9 mouse cellular contexts compared by ENCODE assay signal in genomic region chr1:75446656-75447055, GRCm38 (mm10). TPM values are rescaled to one million over a fixed set of nuclear protein-coding genes. Genes with fewer than 3 reads are reported as not detected.
DNase-seq lines count a peak whose midpoint lies in the region; ATAC-seq and TF ChIP-seq lines count a peak whose summit lies in the region.
"Had no signal": no experiment of that assay in that cellular context is flagged by ENCODE, and none has a peak within 500 bp of the region (broad histone marks: within the 10 kb centered on the region; RNA-seq: fewer than 3 reads in every experiment).

No protein-coding gene starts in this region.

- H3K4me3 ChIP-seq in lung, embryonic 14.5 days (ENCODE audit: low read depth, low read length), result no peak overlapping the region
- no peak overlapping the region for H3K4me3 ChIP-seq in lung, postnatal 0 days (ENCODE audit: low read depth, low read length)
- H3K4me3 ChIP-seq in liver, embryonic 11.5 days (ENCODE audit: low read depth, low read length), result peak overlapping the region; percentile 40

- no peak for TF ChIP-seq CTCF in lung, embryonic 14.5 days (IDR thresholded peaks at IDR 0.05; ENCODE audit: low read depth)
- no peak for TF ChIP-seq CTCF in lung, postnatal 0 days (IDR thresholded peaks at IDR 0.05)

- H3K36me3 ChIP-seq in lung, embryonic 14.5 days (ENCODE audit: insufficient read depth), result peaks cover 13% of the 10 kb centered on the region; the same call in 1 of the 2 replicates
- peaks cover 5% of the 10 kb centered on the region; the same call in 1 of the 2 replicates for H3K36me3 ChIP-seq in lung, postnatal 0 days (ENCODE audit: insufficient read depth, low read length)
- no peaks in the 10 kb centered on the region; the same call in 1 of the 2 replicates for H3K36me3 ChIP-seq in liver, embryonic 11.5 days (ENCODE audit: control insufficient read depth, insufficient read depth, low read length)

- no peak overlapping the region for H3K9ac ChIP-seq in lung, embryonic 14.5 days
- no peak overlapping the region for H3K9ac ChIP-seq in lung, postnatal 0 days (replicated peaks; ENCODE audit: low read depth)
- peak overlapping the region; percentile 46 for H3K9ac ChIP-seq in liver, embryonic 11.5 days (ENCODE audit: low read depth, low read length)

- WGBS in lung, embryonic 14.5 days, result 2% methylated on average over 20 of the region's 20 CpGs
- 6% methylated on average over 17 of the region's 20 CpGs for WGBS in lung, postnatal 0 days
- WGBS in liver, embryonic 11.5 days, result 2% methylated on average over 20 of the region's 20 CpGs

- no peaks in the 10 kb centered on the region for H3K9me3 ChIP-seq in lung, embryonic 14.5 days (ENCODE audit: low read depth, low read length)
- no peaks in the 10 kb centered on the region for H3K9me3 ChIP-seq in lung, postnatal 0 days (ENCODE audit: low read length)
- no peaks in the 10 kb centered on the region for H3K9me3 ChIP-seq in liver, embryonic 11.5 days (ENCODE audit: control insufficient read depth, low read length)

- TF ChIP-seq EP300 in lung, postnatal 0 days (IDR thresholded peaks at IDR 0.05), result no peak

- H3K27me3 ChIP-seq in lung, embryonic 14.5 days (ENCODE audit: insufficient read depth, low read length), result peaks cover 70% of the 10 kb centered on the region
- peaks cover 54% of the 10 kb centered on the region for H3K27me3 ChIP-seq in lung, postnatal 0 days (replicated peaks; ENCODE audit: insufficient read depth, low read length)
- peaks cover 52% of the 10 kb centered on the region for H3K27me3 ChIP-seq in liver, embryonic 11.5 days (replicated peaks; ENCODE audit: control insufficient read depth, insufficient read depth, low read length)

- H3K4me2 ChIP-seq in lung, embryonic 14.5 days, result peak overlapping the region; percentile 54
- H3K4me2 ChIP-seq in lung, postnatal 0 days (replicated peaks; ENCODE audit: low read depth, low read length), result no peak overlapping the region
- H3K4me2 ChIP-seq in liver, embryonic 11.5 days, result peak overlapping the region; percentile 70

- H3K4me1 ChIP-seq in lung, embryonic 14.5 days (ENCODE audit: insufficient read depth), result peaks cover 39% of the 10 kb centered on the region
- peaks cover 9% of the 10 kb centered on the region; the same call in 1 of the 2 replicates for H3K4me1 ChIP-seq in lung, postnatal 0 days (ENCODE audit: insufficient read depth, low read depth, low read length)
- H3K4me1 ChIP-seq in liver, embryonic 11.5 days (replicated peaks; ENCODE audit: control insufficient read depth, insufficient read depth, low read length), result peaks cover 78% of the 10 kb centered on the region

- H3K27ac ChIP-seq in lung, embryonic 14.5 days (ENCODE audit: low read depth), result peak overlapping the region; percentile 51; the same call in 1 of the 2 replicates
- no peak overlapping the region for H3K27ac ChIP-seq in lung, postnatal 0 days (ENCODE audit: low read length)
- peak overlapping the region; percentile 83 for H3K27ac ChIP-seq in liver, embryonic 11.5 days (ENCODE audit: low read depth, low read length)

- ATAC-seq in lung, embryonic 14.5 days (ENCODE audit: insufficient read depth), result peak; percentile 10; the same call in 1 of the 2 replicates
- ATAC-seq in lung, postnatal 0 days, result no peak
- ATAC-seq in liver, embryonic 11.5 days (replicated peaks; ENCODE audit: low FRiP score), result no peak

- DNase-seq in cerebellum, adult 9-10 months, result peak; percentile 60
- DNase-seq in cerebellum, adult 18-20 months, result no peak
- DNase-seq in lung, embryonic 14.5 days, result peak; percentile 69
- no peak for DNase-seq in lung, postnatal 0 days (ENCODE audit: low spot score)
- DNase-seq in liver, embryonic 11.5 days (ENCODE audit: low spot score), result peak; percentile 70
- peak; percentile 76 for DNase-seq in retina, postnatal 1 day
- DNase-seq in adrenal gland, adult 8-10 months, result no peak
- DNase-seq in right cerebral cortex, adult 18-20 months, result no peak
- DNase-seq: heart, adult 18-20 months had no signal

RNA-seq across cellular contexts. Expression of gene Asic4, which starts 3.6 kb away (rescaled TPM):
- polyA plus RNA-seq in lung, embryonic 14.5 days (2014; fragmentation: Nextera tagmentation; extraction: Ambion mirVana), result 0.12 and 0.18 TPM in 2 replicates
- polyA plus RNA-seq in lung, postnatal 0 days (2015; fragmentation: Nextera tagmentation; extraction: Ambion mirVana), result not detected in 2 replicates
- polyA plus RNA-seq in liver, embryonic 11.5 days (2014; fragmentation: Nextera tagmentation; extraction: Ambion mirVana), result 0.56 and 0.65 TPM in 2 replicates
- 10 to 100 TPM in 2 of 4 experiments, 1 to 10 TPM in 2; 4.9 to 11.1 (median 8.4) TPM for total RNA-seq in adrenal gland, adult 8-10 months (2022)
- total RNA-seq: heart, adult 18-20 months had no signal

RNA-seq across cellular contexts. Expression of gene Gmppa, which starts 10.9 kb away (rescaled TPM):
- 61.2 and 67.3 TPM in 2 replicates for polyA plus RNA-seq in lung, embryonic 14.5 days (2014; fragmentation: Nextera tagmentation; extraction: Ambion mirVana)
- 58.4 and 58.9 TPM in 2 replicates for polyA plus RNA-seq in lung, postnatal 0 days (2015; fragmentation: Nextera tagmentation; extraction: Ambion mirVana)
- 64.0 and 69.1 TPM in 2 replicates for polyA plus RNA-seq in liver, embryonic 11.5 days (2014; fragmentation: Nextera tagmentation; extraction: Ambion mirVana)
- 100 to 1,000 TPM in 1 of 4 experiments, 10 to 100 TPM in 3; 56.5 to 103 (median 92.0) TPM for total RNA-seq in adrenal gland, adult 8-10 months (2022)

RNA-seq across cellular contexts. Expression of gene Chpf, which starts 32.5 kb away (rescaled TPM):
- 32.8 and 35.1 TPM in 2 replicates for polyA plus RNA-seq in lung, embryonic 14.5 days (2014; fragmentation: Nextera tagmentation; extraction: Ambion mirVana)
- 31.2 and 31.6 TPM in 2 replicates for polyA plus RNA-seq in lung, postnatal 0 days (2015; fragmentation: Nextera tagmentation; extraction: Ambion mirVana)
- 17.7 and 17.9 TPM in 2 replicates for polyA plus RNA-seq in liver, embryonic 11.5 days (2014; fragmentation: Nextera tagmentation; extraction: Ambion mirVana)
- 10 to 100 TPM; 56.6 to 72.7 (median 67.0) TPM for total RNA-seq in adrenal gland, adult 8-10 months (2022)

RNA-seq across cellular contexts. Expression of gene Tmem198, which starts 32.7 kb away (rescaled TPM):
- polyA plus RNA-seq in lung, embryonic 14.5 days (2014; fragmentation: Nextera tagmentation; extraction: Ambion mirVana), result 0.26 and 0.72 TPM in 2 replicates
- 1.1 and 1.3 TPM in 2 replicates for polyA plus RNA-seq in lung, postnatal 0 days (2015; fragmentation: Nextera tagmentation; extraction: Ambion mirVana)
- polyA plus RNA-seq in liver, embryonic 11.5 days (2014; fragmentation: Nextera tagmentation; extraction: Ambion mirVana), result 0.15 and 0.26 TPM in 2 replicates
- 1 to 10 TPM; 2.5 to 5.8 (median 3.0) TPM for total RNA-seq in adrenal gland, adult 8-10 months (2022)

RNA-seq across cellular contexts. Expression of gene Obsl1, which starts 59.6 kb away (rescaled TPM):
- 83.9 and 93.3 TPM in 2 replicates for polyA plus RNA-seq in lung, embryonic 14.5 days (2014; fragmentation: Nextera tagmentation; extraction: Ambion mirVana)
- polyA plus RNA-seq in lung, postnatal 0 days (2015; fragmentation: Nextera tagmentation; extraction: Ambion mirVana), result 25.8 and 33.9 TPM in 2 replicates
- polyA plus RNA-seq in liver, embryonic 11.5 days (2014; fragmentation: Nextera tagmentation; extraction: Ambion mirVana), result 42.5 and 45.6 TPM in 2 replicates
- 100 to 1,000 TPM in 1 of 4 experiments, 10 to 100 TPM in 3; 71.0 to 109 (median 87.5) TPM for total RNA-seq in adrenal gland, adult 8-10 months (2022)

Comparison
In these comparisons a context has a peak if more than half of its experiments do, and no peak if none do; other contexts are left out.
1. DNase-seq: peak in cerebellum, adult 9-10 months (single experiment), lung, embryonic 14.5 days (single experiment), liver, embryonic 11.5 days (single experiment) and retina, postnatal 1 day (single experiment); none in cerebellum, adult 18-20 months (0 of 2), lung, postnatal 0 days (single experiment), adrenal gland, adult 8-10 months (single experiment) and right cerebral cortex, adult 18-20 months (single experiment).